Mouse (Mus musculus) layer of hippocampus, adult 11-12 months (tissue): ENCODE data around the gene Cmpk2.
"Not testable (repeated sequence)": the region's sequence is repeated elsewhere in the genome, so short reads cannot be mapped to it uniquely, and the experiment has no call there.

Experiments used
- DNase-seq: peaks from one replicate; pipeline ENCODE4 v3.0.0; 2022; ENCODE audit warnings: low spot score

Gene Cmpk2

DNA sequence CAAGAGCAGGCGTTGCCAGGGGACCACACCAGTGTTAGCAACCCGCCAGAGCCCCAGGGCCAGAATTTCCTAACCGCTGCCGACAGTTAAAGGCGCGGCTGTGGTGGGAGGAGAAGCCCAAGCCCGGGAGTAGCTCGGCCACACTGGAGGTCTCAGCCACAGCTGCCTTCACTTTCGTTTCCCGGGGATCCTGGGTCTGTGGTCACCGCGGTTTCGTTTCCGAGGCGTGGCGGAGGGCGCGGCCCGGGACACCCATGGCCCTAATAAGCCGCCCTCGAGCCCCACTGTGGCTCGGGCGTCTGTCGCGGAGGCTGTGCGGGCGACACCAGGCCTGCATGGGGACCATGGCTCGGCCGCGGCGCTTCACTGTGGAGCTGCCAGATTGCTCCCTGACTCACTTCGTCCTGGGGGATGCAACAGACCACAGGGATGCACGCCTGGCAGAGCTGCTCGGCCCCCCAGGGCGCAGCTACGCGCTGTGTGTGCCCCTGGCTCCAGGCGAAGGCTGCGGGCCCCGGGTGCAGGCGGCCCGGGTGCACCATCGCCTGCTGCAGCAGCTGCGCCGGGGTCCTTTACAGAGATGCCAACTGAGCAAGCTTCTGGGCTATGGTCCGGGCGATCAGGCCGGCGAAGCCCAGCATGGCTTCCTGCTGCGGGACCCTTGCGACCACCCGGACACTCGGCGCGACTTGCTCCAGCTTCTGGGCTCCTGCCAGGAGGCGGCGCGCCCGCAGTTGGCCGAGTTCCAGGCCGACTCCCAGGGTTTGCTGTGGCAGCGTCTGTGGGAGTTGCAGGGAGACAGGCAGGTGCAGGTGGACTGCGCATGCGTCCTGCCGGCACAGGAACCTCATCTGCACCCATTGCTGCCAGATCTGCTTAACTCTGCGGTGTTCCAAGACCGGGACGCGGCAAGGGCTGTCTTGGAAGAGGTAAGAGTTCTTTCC, at the start of gene Cmpk2:
Cmpk2 (plus strand) TSS at position 107 of the 944 bp plus-strand sequence.
- peak; percentile 86 for DNase-seq

- peak; percentile 48 for DNase-seq
These were observed 44.2 kb upstream of the Cmpk2 start for GRCm38 (mm10) chr12:26424841-26425240.

- DNase-seq: not testable (repeated sequence)
These were observed 40.2 kb upstream of the Cmpk2 start for GRCm38 (mm10) chr12:26428771-26429170.

DNA sequence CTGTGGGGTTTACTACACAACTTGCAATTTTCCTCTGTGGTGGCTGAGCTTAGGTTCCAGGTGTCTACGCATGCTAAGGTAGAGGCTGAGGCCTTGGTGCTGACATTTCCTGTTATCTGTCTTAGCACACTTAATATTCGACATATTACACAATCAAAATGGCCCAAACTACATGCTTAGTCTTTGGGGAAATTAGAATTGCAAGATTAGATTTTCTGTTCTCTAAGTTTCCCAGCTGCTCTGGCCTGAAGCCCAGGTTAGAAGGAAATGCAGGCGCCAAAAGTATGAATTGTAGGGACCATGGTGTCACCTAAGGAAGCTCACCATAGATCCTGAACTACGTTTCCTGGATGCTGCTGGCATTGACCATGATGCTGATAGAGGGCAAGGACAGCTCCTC, 32.7 kb upstream of the Cmpk2 start:
- no peak for DNase-seq

- no peak for DNase-seq
These were observed 31.1 kb upstream of the Cmpk2 start for GRCm38 (mm10) chr12:26437950-26438349.

GRCm38 (mm10) chr12:26439366-26439765, 29.6 kb upstream of the Cmpk2 start:
- no peak for DNase-seq

GRCm38 (mm10) chr12:26444054-26444453, 24.9 kb upstream of the Cmpk2 start:
- peak; percentile 79 for DNase-seq

- no peak for DNase-seq
These were observed 24.5 kb upstream of the Cmpk2 start for GRCm38 (mm10) chr12:26444511-26444910.

GRCm38 (mm10) chr12:26446377-26447045, 22.5 kb upstream of the Cmpk2 start:
- no peak for DNase-seq

- DNase-seq: no peak
These were observed 19.5 kb upstream of the Cmpk2 start for GRCm38 (mm10) chr12:26449483-26449882.

DNA sequence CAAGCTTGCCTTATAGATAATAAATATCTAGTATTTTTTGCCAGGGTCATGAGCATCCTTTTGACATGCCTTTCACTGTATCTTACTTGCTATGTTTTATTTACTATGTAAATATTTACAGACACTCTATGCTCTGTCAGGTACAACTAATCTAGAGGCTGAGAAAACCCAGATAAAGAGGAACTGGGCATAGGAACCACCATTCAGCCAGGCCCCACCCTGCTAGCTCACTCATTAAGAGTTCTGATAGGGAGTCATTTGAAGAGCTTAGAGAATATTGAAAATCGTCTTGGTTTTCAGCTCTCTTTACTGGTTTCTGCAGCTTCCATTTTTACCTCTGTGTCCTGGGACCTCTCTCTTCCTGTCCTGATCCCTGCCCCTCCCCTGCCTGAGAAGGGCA, 17.9 kb upstream of the Cmpk2 start:
- no peak for DNase-seq

- no peak for DNase-seq
These were observed 16.1 kb upstream of the Cmpk2 start for GRCm38 (mm10) chr12:26452951-26453350.

DNA sequence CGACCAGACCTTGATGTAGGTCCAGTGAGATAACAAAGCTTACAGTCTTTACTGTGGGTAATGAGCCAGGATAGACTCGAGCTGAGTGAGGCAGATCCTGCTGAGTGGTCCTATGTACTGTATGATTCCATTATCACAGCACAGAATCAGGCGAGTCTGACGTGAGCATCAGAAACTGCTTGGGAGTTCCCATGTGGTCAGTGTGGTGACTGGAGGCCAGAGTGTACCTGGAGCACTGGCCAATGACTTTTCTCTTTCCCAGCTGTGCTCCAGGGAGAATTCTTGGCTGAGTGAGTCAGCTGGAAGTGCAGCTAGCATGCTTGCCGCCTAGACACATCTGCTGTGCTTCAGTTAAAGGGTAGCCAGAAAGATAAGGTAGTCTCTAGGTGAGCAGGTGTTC, 14.3 kb upstream of the Cmpk2 start:
- DNase-seq: no peak

DNA sequence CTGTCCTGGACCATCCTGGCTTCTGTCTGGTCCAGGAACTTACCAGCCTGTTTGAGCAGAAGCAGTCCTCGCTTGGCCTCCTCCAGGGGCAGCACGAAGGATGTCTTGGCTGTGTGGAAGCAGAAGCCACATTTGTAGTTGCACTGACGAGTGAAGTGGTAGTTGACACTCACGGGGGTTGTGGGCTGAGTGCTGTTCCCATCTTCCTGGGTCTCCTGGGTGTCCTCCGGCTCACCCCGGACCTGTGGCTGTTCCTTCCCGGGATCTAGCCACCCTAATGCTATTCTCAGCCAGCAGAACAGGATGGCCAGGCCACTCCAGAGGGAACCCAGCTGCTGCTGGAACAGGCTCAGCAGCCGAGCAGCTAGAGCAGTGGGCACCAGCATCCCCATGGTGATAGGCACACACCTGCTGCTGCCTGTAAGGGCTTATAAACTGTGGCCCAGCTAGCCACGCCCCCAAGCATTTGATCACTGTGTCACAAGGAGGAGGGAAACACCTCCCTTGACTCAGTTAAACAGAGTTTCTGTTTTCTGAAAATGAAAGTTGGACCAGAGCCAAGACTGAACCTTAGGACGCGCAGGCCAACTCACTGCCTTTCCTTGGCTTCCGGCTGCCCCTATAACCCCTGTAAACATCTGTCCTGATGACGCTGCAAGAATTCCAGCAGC, 12.8 kb upstream of the Cmpk2 start, which contains the start of gene Rsad2:
Rsad2 (minus strand) TSS at position 425 of the 671 bp plus-strand sequence.
- peak; percentile 24 for DNase-seq

- DNase-seq: no peak
These were observed 8.9 kb upstream of the Cmpk2 start for GRCm38 (mm10) chr12:26460091-26460490.

- DNase-seq: no peak
These were observed 3.4 kb upstream of the Cmpk2 start for GRCm38 (mm10) chr12:26465600-26465999.

GRCm38 (mm10) chr12:26470042-26470409, 1.0 kb downstream of the Cmpk2 start:
- DNase-seq: no peak

DNA sequence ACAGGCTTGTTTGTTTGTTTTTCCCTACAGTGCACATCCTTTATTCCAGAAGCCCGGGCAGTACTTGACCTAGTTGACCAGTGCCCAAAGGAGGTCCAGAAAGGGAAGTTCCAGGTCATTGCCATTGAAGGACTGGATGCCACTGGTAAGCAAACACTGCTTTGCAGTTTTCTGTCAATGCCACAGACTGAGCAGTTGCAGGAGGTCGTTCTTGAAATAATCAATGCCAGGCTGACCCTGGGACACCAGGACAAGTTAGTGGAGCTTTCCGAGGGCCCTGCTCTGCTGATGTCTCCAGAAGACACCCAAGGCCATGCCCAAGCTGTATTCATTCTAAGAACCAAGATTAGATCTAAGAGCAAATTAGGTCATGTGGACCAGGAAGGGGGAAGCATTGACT, 2.4 kb downstream of the Cmpk2 start:
- no peak for DNase-seq

DNA sequence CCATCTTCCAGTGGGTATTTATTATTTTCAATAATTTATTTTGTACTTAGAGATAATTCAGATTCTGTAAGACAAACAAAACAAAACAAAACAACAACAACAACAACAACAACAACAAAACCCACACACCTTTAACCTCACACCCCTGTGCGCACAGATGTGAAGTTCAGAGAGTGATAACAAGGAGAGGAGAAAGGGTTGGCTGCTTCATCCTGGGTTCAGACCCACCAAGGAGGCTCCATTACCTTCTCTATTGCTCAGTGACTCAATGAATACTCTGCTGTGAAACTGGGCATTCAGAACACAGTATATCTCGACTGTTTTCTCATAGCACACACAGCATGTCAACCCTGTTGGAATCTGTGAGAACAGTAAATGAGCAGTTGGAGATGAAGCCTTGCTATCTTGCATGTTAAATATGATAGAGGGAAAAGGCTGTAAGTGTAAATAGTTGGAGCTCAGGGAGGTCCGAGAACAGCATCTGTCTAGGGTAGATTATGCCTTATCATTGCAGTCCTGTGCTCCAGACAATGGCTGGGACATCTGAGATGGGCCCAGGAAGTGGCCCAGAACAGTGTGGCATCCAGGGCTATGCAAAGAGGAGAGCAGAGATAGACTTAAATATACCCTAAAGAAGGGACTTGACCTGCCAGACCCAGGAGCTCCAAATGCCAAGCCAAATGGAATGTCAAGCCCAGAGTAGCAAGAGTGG, 3.9 kb downstream of the Cmpk2 start:
- no peak for DNase-seq

GRCm38 (mm10) chr12:26473746-26474145, 4.7 kb downstream of the Cmpk2 start:
- DNase-seq: no peak

- no peak for DNase-seq
These were observed 8.2 kb downstream of the Cmpk2 start for GRCm38 (mm10) chr12:26477198-26477597.
